Mouse (Mus musculus) c-Kit-positive CD71-positive TER-119-positive erythroid progenitor cells, embryonic 14.5 days (primary cell): Measurements from ENCODE around the gene 9830107B12Rik.
A peak's percentile ranks its signal among the peaks of the same experiment; 100 is the strongest.
"Not testable (repeated sequence)": the region's sequence is repeated elsewhere in the genome, so short reads cannot be mapped to it uniquely, and the experiment has no call there.

Experiments used
- DNase-seq: peaks from one replicate; pipeline ENCODE4 v3.0.0-alpha.2; 2013; ENCODE audit warnings: low spot score

Gene 9830107B12Rik

DNA sequence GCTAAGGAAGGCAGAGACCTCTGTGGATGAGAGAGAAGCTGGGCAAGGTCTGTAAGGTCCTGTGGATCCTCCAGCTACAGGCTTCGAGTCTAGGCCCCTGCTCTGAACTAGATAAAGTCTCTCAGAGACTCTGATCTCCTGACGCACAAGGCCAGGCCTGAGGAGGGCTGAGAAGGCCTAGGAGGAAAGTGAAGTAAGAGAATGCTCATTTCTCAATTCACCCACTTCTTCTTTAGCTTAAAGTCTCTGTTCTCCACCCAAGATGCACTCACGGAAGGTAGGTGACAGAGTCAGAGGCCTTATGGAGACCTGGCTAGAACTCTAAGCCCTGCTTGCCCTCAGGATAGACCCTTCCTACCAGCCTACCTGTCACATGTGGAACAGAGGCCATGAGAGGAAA is at the start of gene 9830107B12Rik:
TSS of gene 9830107B12Rik (minus strand) at position 149 of the 400 bp plus-strand sequence.
- DNase-seq = no peak

DNA sequence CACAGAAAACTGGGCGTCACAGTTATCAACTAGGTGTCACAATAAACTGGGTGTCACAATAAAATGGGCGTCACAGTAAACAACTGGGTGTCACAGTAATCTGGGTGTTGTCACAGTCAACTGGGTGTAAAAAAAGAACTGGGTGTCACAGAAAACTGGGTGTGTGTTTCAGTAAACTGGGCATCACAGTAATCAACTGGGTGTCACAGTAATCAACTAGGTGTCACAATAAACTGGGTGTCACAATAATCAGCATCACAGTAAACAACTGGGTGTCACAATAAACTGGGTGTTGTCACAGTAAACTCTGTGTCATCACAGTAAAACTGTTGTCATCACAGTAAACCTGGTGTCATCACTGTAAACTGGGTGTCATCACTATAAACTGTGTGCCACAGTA is 46.3 kb upstream of the 9830107B12Rik start:
- DNase-seq = no peak

DNA sequence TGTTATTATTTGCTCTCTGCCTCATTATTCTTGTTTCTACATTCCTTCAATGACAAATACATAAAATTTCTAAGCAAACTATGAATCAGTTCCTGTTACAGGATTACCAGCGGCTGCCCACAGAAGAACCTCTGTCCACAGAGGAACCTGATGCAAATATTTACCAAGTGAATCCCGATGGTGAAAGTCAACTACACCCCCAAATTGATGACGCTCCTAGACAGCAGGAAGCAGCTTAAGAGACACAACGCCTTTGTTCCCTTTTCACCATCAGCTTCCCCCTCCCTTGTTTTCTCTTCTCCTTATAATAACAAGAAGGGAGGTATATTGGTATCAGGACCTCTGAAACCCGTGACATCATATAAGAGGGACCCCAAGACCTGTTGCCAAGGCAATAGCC is 39.2 kb upstream of the 9830107B12Rik start:
- no peak for DNase-seq

DNA sequence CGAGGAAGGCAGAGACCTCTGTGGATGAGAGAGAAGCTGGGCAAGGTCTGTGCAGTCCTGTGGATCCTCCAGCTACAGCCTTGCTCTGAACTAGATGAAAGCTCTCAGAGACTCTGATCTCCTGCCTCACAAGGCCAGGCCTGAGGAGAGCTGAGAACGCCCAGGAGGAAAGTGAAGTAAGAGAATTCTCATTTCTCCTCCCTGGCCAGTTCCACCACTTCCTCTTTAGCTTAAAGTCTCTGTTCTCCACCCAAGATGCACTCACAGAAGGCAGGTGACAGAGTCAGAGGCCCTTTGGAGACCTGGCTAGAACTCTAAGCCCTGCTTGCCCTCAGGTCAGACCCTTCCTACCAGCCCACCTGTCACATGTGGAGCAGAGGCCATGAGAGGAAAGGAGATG is 21.0 kb upstream of the 9830107B12Rik start, which contains the start of gene A530064D06Rik:
TSS of gene A530064D06Rik (minus strand) at position 173 of the 400 bp plus-strand sequence.
- not testable (repeated sequence) for DNase-seq

DNA sequence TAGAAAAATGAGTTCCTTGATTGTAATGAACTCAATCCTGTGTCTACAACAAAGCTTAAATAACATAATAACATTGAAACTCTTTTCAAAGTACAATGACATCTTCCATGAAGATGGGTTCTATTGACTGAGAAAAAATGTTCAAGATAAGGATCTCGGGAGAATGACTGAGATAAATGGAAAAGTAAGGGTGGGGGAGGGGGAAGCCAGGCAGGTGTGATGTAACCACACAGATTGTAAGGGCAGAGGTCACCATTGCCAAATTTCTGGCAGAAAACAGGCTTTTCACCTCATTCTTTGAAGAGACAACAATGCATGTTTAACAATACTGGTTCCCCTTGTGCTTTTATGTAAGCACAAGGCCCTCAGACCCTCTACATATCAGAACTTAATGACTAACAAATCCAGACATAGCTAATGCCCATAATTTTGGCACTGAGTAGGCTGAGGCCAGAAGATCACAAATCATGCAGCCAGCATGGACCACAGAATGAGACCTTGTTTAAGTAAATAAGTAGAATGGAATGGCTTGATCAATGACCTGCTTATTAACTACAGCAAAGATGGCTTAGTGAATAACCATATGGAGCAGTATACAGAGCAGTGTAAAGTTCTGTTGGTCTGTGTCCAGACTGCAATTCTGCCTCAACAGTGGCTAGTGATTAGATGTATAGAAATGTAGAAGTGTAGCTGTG is 11.5 kb upstream of the 9830107B12Rik start:
- DNase-seq = no peak

DNA sequence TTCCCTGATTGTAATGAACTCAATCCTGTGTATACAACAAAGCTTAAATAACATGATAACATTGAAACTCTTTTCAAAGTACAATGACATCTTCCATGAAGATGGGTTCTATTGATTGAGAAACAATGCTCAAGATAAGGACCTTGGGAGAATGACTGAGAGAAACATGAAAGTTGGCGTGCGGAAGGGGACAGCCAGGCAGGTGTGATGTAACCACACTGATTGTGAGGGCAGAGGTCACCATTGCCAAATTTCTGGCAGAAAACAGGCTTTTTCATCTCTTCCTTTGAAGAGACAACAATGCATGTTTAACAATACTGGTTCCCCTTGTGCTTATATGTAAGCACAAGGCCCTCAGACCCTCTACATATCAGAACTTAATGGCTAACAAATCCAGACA is 13.3 kb downstream of the 9830107B12Rik start:
- no peak for DNase-seq

DNA sequence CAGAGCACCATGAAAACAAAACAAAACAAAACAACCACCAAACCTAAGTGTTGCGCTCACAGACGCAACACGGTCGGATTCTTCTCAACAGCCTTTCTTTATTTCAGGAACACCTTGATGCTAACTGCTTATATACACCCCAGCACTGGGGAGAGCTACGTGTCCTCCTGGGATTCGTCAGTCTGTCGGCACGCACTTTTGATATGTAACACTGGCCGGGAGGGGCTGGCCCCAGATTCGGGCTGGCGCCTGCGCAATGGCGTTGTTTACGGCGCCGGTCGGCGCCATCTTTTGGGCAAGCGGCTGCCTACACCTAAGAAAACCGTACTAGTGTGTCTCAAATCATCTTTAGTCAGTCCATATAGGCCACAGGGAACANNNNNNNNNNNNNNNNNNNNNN is 25.6 kb downstream of the 9830107B12Rik start:
- no peak for DNase-seq

DNA sequence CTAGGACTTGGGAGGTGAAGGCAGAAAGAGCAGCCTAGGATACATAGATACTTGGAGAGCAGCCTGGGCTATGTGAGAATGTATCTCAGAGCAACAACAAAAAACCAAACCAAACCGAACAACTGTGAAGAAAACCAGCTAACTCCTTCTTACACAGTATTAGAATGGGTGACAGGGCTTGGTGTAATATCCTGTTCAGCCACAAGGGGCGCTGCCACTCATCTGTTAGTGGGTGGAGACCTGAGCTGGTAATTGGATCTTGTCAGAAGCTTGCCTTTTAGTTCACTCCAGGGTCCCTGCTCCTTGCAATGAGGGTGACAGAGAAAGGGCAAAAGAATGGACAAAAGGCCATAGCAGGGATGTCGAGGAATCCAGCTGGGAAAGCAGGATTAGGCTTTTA is 26.4 kb downstream of the 9830107B12Rik start:
- peak; percentile 67 for DNase-seq

DNA sequence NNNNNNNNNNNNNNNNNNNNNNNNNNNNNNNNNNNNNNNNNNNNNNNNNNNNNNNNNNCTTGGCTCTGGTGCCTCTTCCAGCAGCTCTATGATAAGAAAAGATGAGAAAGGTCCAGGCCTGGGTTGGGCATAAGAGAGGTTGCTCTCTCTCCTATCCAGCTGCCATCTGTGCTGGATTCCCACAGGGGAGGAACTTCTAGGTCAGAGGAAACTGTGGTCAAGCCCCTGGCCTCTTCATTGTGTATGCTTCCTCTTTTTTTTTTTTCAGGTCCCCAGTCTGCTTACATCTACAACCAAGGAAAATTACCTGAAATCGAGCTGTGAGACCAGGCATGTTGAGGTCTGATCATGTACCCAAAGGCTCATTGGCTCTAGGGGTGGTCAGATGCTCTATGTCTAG is 27.5 kb downstream of the 9830107B12Rik start:
- no peak for DNase-seq

DNA sequence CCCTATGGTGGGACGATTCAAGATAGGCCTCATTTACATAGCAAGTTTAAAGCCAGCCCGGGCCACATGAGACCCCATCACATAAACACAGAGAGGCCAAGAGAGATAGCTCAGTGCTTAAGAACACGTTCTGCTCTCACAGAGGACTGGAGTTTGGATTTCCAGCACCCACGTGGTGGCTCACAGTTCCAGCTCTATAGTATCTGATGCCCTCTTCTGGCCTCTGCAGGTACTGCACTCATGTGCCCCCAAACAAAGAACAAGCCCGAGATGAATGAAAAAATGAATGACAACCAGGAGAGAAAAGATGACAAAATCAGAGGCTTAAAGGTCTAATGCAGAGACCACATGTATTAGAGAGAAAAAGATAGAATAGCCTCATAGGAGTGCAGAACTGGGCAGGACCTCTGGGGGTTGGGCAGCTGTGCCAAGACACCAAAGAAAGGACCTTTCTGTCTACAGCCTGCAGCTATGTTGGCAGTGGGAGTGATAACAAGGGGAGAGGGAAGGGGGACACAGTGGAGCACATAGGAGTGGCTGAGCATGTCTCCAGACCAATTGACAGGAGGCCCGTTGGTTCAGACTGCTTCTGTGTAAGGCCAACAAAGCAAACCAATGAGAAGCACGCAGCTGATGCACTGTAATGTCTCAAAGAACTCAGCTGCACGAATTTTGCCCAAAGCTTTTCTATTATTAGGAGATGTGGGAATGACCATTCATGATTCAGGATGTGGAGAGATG is 35.4 kb downstream of the 9830107B12Rik start:
- DNase-seq = peak; percentile 30

DNA sequence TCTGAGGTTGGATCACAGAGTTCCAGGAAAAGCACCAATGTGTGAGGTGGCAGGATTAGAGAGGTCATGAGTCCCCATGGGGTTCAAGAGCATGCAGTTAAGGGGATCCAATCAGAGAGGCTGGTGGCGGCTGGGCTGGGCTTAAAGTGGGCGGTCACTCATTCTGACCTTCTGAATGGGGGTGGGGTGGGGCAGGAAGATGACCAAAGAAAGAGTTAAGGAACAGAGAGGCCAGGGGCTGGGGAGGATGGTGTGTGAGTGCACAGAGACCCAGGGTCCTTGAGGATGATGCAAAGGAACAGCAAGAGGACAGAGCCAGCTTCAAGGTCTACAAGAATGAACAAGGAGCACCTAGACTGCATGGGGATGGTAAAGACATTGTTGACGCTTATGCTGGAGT is 37.5 kb downstream of the 9830107B12Rik start:
- no peak for DNase-seq

DNA sequence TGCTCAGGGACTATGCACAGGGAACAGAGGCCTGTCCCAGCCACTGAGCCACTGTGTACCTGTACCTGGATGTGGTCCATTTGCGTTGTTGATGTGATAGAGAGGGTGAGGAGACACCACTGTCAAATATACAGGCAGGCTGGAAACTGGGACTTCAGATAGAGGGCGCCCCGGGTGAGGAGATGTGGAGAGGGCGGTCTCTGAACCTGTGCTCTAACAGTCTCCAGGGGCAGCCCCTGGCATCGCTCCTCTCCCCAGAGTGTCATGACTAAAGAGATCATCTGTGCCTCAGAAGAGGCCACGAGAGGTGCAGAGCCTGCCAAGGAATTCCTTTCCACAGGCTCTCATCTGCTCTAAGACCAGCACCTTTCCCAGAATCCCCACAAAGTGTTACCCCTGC is 38.2 kb downstream of the 9830107B12Rik start:
- DNase-seq = no peak

DNA sequence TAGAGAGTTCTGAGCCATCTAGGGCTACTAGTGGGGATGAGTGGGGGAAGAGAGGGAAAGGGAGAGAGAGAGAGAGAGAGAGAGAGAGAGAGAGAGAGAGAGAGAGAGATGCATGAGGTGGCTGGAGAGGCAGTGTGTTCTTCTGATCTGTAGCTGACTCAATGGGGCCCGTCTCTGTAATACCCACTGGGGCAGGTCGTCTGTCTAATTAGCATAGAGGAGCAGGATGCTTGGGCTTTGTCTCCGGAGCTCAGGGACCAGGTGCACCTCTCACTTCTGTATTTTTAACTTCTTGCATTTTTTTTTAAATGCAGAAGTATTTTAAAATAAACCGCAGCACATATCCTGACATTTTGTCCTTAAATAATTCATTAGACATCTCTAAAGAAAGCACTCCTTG is 38.7 kb downstream of the 9830107B12Rik start:
- DNase-seq = no peak

DNA sequence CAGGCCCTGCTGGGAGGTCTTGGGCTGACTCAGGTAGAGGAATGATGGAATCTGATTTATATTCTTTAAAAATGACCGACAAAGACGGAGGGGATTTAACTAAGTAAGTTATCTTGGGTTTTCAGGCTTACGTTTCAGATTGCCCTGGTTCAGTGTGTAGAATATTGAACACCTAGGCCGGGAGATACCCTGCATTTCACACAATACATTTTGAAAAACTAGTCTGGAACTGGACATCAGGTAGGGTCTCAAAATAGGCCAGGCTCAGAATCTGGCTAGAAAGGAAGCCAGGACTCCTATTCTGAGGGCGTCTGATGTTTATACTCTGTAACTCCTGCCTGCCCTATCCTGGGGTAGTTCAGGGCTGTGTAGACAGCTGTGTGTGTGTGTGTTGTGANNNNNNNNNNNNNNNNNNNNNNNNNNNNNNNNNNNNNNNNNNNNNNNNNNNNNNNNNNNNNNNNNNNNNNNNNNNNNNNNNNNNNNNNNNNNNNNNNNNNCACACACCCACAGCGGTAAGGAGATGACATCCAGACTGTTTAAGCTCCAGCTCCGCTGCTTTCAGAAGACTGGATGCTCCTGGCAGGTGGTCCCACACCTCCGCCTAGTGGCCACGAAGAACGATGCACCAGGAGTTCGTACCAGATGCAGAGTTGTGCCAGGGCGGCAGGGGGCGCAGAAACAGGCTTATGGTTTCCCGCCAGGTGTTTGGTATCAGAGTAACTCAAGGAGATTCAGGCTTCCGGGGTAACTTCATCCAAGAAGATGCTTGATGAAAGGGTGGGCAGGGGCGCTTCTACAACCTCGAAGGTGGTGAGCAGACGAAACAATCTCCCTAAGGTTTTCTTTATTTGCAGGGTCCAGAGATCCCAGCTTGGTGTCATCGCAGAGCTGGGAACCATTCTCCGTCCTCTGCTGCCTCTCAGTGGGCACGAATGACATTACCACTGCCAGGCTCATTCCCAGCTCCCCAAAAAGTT is 45.3 kb downstream of the 9830107B12Rik start:
- DNase-seq = peak; percentile 70

DNA sequence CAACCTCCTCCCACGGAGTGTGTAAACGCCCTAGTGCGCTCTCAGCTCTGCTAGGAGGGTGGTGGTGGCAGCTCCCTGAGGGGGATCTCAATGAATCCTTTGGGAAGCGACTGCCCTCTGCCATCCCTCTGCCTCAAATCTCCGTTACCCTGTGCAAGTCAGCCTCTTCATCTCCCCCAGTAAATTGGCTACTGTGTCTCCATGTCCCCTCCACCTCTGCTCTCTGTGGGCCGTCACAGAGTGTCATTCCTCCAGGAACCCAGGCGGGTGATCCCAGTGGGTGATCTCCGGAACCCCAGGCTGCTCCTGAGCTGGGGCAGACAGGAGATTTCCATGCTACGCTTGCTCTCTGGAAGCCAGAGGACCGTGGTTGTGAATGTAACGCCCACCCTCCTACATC is 46.8 kb downstream of the 9830107B12Rik start:
- no peak for DNase-seq

DNA sequence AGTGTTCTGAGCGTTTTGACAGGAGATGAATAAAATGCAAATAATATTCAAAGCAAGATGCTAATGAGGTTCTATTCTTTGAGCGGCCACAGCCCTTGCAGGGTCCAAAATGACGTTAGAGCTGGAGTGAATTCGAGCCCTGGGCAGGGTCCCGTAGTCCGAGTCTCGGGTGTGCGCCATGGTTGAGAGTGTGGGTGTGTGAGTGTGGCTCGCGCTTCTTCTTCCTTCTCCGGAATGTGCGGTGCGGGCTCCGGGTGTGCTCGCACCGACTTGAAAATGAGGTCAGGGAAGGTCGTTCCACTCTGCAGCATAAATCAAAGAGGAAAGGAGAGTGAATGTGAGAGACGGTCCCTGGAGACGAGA is 47.6 kb downstream of the 9830107B12Rik start:
- no peak for DNase-seq

DNA sequence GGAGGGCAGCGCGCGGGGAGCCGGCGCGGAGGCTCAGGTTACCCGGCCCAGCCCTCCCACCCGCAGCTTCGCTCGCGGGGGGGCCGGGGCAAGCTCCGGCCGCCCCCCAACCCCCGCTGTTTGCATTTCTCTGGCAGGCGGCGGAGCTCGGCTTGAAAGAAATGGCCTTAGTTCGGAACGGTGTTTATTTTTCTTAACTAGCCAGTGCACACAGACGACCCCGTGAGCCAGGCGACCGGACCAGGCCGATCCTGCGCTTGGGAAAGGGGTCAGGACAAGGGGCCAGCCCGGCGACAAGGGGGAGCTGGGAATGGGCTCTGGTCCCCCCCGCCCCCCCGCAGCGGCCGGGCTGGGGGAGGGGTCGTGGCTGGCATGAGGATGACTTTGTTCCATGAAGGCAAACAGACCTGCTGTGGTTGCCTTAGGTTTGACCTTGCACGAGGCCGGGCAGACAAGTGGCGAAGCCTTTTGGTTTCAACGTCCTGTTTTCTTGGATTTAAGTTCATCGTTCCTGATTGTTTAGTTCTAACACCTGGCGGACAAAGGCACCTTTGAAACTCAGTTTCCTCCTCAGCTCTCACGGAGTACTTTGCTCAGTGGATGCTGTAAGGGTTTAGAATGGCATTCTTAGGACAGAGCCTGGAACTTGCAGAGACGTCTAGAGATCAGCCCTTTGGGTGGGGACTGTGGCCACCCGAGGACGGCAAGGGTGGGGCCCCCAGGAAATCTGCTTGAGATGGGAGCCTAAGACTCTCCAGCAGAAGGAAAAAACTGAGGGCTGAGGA is 48.1 kb downstream of the 9830107B12Rik start:
- no peak for DNase-seq

DNA sequence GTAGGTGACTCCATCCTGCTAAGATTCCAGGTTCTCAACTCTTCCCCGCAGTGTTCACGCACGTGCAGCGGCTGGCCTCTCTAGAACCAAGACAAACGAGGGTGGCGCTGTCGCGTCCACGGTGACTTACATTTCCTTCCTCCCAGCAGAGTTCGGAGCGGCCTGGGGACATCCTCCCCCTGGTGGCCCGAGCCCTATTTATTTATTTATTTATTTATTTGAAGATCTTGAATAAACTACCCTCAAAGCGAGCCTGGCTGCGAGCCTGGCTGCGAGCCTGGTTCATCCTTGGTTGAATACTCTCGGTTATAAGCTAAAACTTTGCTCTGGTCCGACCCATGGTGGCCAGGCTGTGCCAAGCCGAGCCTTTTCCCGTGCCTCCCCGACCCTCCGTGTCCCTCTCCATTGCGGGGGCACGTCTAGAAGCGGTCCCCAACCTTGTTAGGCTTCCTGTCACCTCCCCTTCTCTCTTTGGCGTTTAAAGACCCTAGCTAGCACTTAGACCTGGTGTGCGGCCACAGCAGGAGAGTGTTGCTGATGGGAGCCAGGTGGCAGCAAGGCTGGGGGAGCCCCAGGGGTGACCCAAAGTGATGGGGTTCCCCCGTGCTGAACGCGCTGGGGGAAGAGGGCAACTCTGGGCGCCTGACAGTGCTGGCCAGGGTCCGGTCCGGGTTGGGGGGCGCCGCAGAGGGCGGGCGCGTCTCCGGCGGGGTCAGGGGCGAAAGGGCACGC is 48.9 kb downstream of the 9830107B12Rik start:
- peak; percentile 7 for DNase-seq

DNA sequence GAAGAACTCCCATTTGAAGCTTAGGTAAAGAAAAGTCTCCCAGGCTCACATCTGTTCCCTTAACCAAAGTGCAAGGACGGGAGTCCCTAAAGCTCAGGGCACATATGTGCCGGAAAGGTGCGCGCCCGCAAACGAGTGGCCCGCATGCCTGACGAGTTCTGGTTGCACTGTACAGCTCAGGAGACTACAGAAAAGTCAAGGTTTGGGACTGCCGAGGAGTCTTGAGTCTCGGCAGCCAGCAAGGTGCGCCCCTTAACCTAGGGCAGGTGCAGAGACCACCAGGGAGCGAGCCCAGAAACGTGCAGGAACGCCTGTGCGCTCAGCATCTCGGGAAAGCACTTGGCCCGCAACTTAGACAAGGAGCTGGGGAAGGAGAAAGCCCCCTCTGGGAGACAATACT is 49.7 kb downstream of the 9830107B12Rik start:
- no peak for DNase-seq

DNA sequence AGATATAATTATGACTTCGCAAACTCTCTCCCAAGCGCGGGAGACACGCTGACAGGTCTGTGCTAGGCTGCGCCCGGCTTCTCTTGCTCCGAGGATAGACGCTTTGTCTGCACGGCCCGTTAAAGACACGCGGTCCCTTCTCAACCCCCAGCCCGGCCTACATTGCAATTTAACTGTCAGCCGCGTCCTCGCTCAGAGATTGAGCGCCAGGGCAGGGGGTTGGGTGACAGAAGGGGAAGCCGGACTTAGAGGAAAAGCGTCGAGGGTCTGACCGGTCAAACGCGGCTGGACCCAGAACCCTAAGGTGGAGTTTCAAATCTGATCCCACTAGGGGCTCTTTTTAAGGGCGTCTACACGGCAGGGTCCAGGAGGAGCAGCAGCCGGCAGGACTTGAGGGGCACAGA is 50.3 kb downstream of the 9830107B12Rik start:
- no peak for DNase-seq
